Mouse (Mus musculus) midbrain, embryonic 11.5 days (tissue): ENCODE results near the gene Rnf121. TPM values are rescaled to one million over a fixed set of nuclear protein-coding genes. Genes with fewer than 3 reads are reported as not detected.

ENCODE experiments used
- ATAC-seq: fragments of 200-750 bp; cut with Nextera tagmentation; 2 replicates; pipeline ENCODE4 v1.8.0; 2017; ENCODE audit warnings: moderate TSS enrichment, moderate library complexity; ENCODE audit not compliant: low FRiP score
- DNase-seq: peaks from one replicate; pipeline ENCODE4 v3.0.0; 2015; ENCODE audit warnings: low spot score; ENCODE audit errors: missing footprints
- H3K27ac ChIP-seq: fragments of 300-500 bp; sonication (generic); 2 replicates; pipeline ENCODE4 v1.5.1; 2014; ENCODE audit warnings: low read depth, low read length
- H3K27me3 ChIP-seq: fragments of 300-500 bp; sonication (generic); 2 replicates; pipeline ENCODE4 v1.6.1; 2014; ENCODE audit warnings: mild to moderate bottlenecking, low read length, moderate library complexity, mixed read lengths; ENCODE audit not compliant: control insufficient read depth, insufficient read depth
- H3K36me3 ChIP-seq: fragments of 300-500 bp; sonication (generic); 2 replicates; pipeline ENCODE4 v1.6.1; 2014; ENCODE audit warnings: mild to moderate bottlenecking, low read length, moderate library complexity, mixed read lengths; ENCODE audit not compliant: control insufficient read depth, insufficient read depth
- H3K4me1 ChIP-seq: fragments of 300-500 bp; sonication (generic); 2 replicates; pipeline ENCODE4 v1.6.1; 2014; ENCODE audit warnings: low read length; ENCODE audit not compliant: control insufficient read depth, insufficient read depth
- H3K4me2 ChIP-seq: fragments of 300-500 bp; sonication (generic); 2 replicates; pipeline ENCODE4 v1.6.1; 2014; ENCODE audit warnings: mild to moderate bottlenecking, moderate library complexity
- H3K4me3 ChIP-seq: fragments of 300-500 bp; sonication (generic); 2 replicates; pipeline ENCODE4 v1.5.1; 2014; ENCODE audit warnings: low read depth, low read length
- H3K9ac ChIP-seq: fragments of 300-500 bp; sonication (generic); 2 replicates; pipeline ENCODE4 v1.6.1; 2014; ENCODE audit warnings: low read length
- H3K9me3 ChIP-seq: fragments of 300-500 bp; sonication (generic); 2 replicates; pipeline ENCODE4 v1.6.1; 2016; ENCODE audit warnings: low read length; ENCODE audit not compliant: control insufficient read depth
- WGBS: fragments of 180-500 bp; shearing (Covaris S2); extraction: QIAGEN DNeasy Blood & Tissue Kit; methylation state at CpG from one replicate; pipeline ENCODE4 v1.1.7; 2014; 5-methylcytosine and 5-hydroxymethylcytosine counted together
- polyA plus RNA-seq: library from polyadenylated mRNA; unstranded; fragments of >200 nt; fragmentation: Nextera tagmentation; extraction: Ambion mirVana; gene quantifications from 2 replicates; pipeline ENCODE4 v1.2.1, GENCODE M21; 2014

The Rnf121 gene
- polyA plus RNA-seq, 1 experiment from 2014 or later, result 28.3 TPM

GRCm38 (mm10) chr7:102018034-102018433 is 47.2 kb downstream of the Rnf121 start:
- ATAC-seq (no peak), DNase-seq (no peak)
- Histone ChIP-seq H3K4me1 (no peaks in the 10 kb centered on the region), H3K9ac (no peak overlapping the region), H3K27me3 (no peaks in the 10 kb centered on the region), H3K9me3 (no peaks in the 10 kb centered on the region), H3K36me3 (peaks cover 33% of the 10 kb centered on the region), H3K4me3 (no peak overlapping the region), H3K4me2 (no peak overlapping the region), H3K27ac (no peak overlapping the region)
- 90% methylated on average over 7 of the region's 7 CpGs for WGBS

- no peaks in the 10 kb centered on the region for H3K4me1 ChIP-seq
- H3K36me3 ChIP-seq, result peaks cover 39% of the 10 kb centered on the region
- 89% methylated on average over 5 of the region's 5 CpGs for WGBS
Observed at GRCm38 (mm10) chr7:102017452-102017851, 47.8 kb downstream of the Rnf121 start.

GRCm38 (mm10) chr7:102016936-102017335 is 48.3 kb downstream of the Rnf121 start:
- no peaks in the 10 kb centered on the region for H3K9me3 ChIP-seq
- H3K4me1 ChIP-seq, result no peaks in the 10 kb centered on the region
- whole genome bisulfite sequencing, result 84% methylated on average over 4 of the region's 4 CpGs
- ATAC-seq, result no peak
- H3K9ac ChIP-seq, result no peak overlapping the region
- H3K27me3 ChIP-seq, result no peaks in the 10 kb centered on the region
- no peak overlapping the region for H3K4me3 ChIP-seq
- no peak for DNase-seq
- H3K36me3 ChIP-seq, result peaks cover 40% of the 10 kb centered on the region
- no peak overlapping the region for H3K27ac ChIP-seq
- H3K4me2 ChIP-seq, result no peak overlapping the region

More at GRCm38 (mm10) chr7:102017452-102017851, 47.8 kb downstream of the Rnf121 start:
- no peak for ATAC-seq
- DNase-seq, result no peak
- Histone ChIP-seq H3K9me3 (no peaks in the 10 kb centered on the region), H3K9ac (no peak overlapping the region), H3K27ac (no peak overlapping the region), H3K4me2 (no peak overlapping the region), H3K4me3 (no peak overlapping the region), H3K27me3 (no peaks in the 10 kb centered on the region)

- WGBS, result 92% methylated on average over 2 of the region's 2 CpGs
- Histone ChIP-seq H3K4me2 (no peak overlapping the region), H3K4me3 (no peak overlapping the region), H3K9me3 (no peaks in the 10 kb centered on the region), H3K9ac (no peak overlapping the region), H3K36me3 (peaks cover 57% of the 10 kb centered on the region), H3K27me3 (no peaks in the 10 kb centered on the region), H3K27ac (no peak overlapping the region), H3K4me1 (no peaks in the 10 kb centered on the region)
- DNase-seq (no peak), ATAC-seq (no peak)
Observed at GRCm38 (mm10) chr7:102014995-102015394, 50.3 kb downstream of the Rnf121 start.

GRCm38 (mm10) chr7:102013416-102013815 is 51.9 kb downstream of the Rnf121 start:
- ATAC-seq, result no peak
- peaks cover 70% of the 10 kb centered on the region for H3K36me3 ChIP-seq
- WGBS, result 91% methylated on average over 8 of the region's 8 CpGs
- H3K4me1 ChIP-seq, result no peaks in the 10 kb centered on the region
- H3K27me3 ChIP-seq, result no peaks in the 10 kb centered on the region
- no peak overlapping the region for H3K4me2 ChIP-seq
- H3K9me3 ChIP-seq, result no peaks in the 10 kb centered on the region
- H3K27ac ChIP-seq, result no peak overlapping the region
- H3K9ac ChIP-seq, result no peak overlapping the region
- no peak overlapping the region for H3K4me3 ChIP-seq
- DNase-seq, result peak; percentile 86

- H3K36me3 ChIP-seq, result peaks cover 74% of the 10 kb centered on the region
- 93% methylated on average over 9 of the region's 9 CpGs for WGBS
- no peak for ATAC-seq
Observed at GRCm38 (mm10) chr7:102011855-102012254, 53.4 kb downstream of the Rnf121 start.

GRCm38 (mm10) chr7:102006520-102006919 is 58.7 kb downstream of the Rnf121 start:
- DNase-seq, result no peak
- 97% methylated on average over 1 of the region's 1 CpGs for WGBS
- no peak for ATAC-seq

More at GRCm38 (mm10) chr7:102011855-102012254, 53.4 kb downstream of the Rnf121 start:
- H3K27me3 ChIP-seq, result no peaks in the 10 kb centered on the region
- H3K4me2 ChIP-seq, result no peak overlapping the region
- no peak overlapping the region for H3K27ac ChIP-seq
- no peaks in the 10 kb centered on the region for H3K9me3 ChIP-seq
- no peak overlapping the region for H3K4me3 ChIP-seq
- no peak overlapping the region for H3K9ac ChIP-seq
- H3K4me1 ChIP-seq, result no peaks in the 10 kb centered on the region
- no peak for DNase-seq

GRCm38 (mm10) chr7:102000921-102001630 is 64.2 kb downstream of the Rnf121 start:
- ATAC-seq (no peak), DNase-seq (no peak)
- Histone ChIP-seq H3K9ac (no peak overlapping the region), H3K4me3 (no peak overlapping the region), H3K4me1 (no peaks in the 10 kb centered on the region), H3K36me3 (peaks cover 51% of the 10 kb centered on the region), H3K4me2 (no peak overlapping the region), H3K27me3 (no peaks in the 10 kb centered on the region), H3K27ac (no peak overlapping the region), H3K9me3 (no peaks in the 10 kb centered on the region)
- 92% methylated on average over 26 of the region's 26 CpGs for WGBS

More at GRCm38 (mm10) chr7:102006520-102006919, 58.7 kb downstream of the Rnf121 start:
- Histone ChIP-seq H3K36me3 (peaks cover 47% of the 10 kb centered on the region), H3K27me3 (no peaks in the 10 kb centered on the region), H3K27ac (no peak overlapping the region), H3K4me1 (no peaks in the 10 kb centered on the region), H3K4me2 (no peak overlapping the region), H3K9me3 (no peaks in the 10 kb centered on the region), H3K4me3 (no peak overlapping the region), H3K9ac (no peak overlapping the region)

GRCm38 (mm10) chr7:102000296-102000695 is 65.0 kb downstream of the Rnf121 start:
- Histone ChIP-seq H3K27ac (no peak overlapping the region), H3K9me3 (no peaks in the 10 kb centered on the region), H3K9ac (no peak overlapping the region), H3K4me2 (no peak overlapping the region), H3K36me3 (peaks cover 56% of the 10 kb centered on the region), H3K27me3 (no peaks in the 10 kb centered on the region), H3K4me1 (no peaks in the 10 kb centered on the region), H3K4me3 (no peak overlapping the region)
- no peak for DNase-seq
- 93% methylated on average over 8 of the region's 8 CpGs for WGBS
- no peak for ATAC-seq
